Mouse (Mus musculus) liver, embryonic 16.5 days (tissue): Measurements from ENCODE around the gene Ccdc13. TPM values are rescaled to one million over a fixed set of nuclear protein-coding genes. Genes with fewer than 3 reads are reported as not detected.

Experiments
- ATAC-seq: fragments of 200-750 bp; cut with Nextera tagmentation; 2 replicates; pipeline ENCODE4 v1.8.0; 2017; ENCODE audit warnings: low read depth, mild to moderate bottlenecking, moderate number of reproducible peaks, moderate library complexity
- H3K27ac ChIP-seq: fragments of 300-500 bp; sonication (generic); 2 replicates; pipeline ENCODE4 v1.5.1; 2014; ENCODE audit warnings: mild to moderate bottlenecking, low read length
- H3K27me3 ChIP-seq: fragments of 300-500 bp; sonication (generic); 2 replicates; pipeline ENCODE4 v1.6.1; 2014; ENCODE audit warnings: low read depth, low read length, mixed read lengths; ENCODE audit not compliant: control insufficient read depth, insufficient read depth
- H3K36me3 ChIP-seq: fragments of 300-500 bp; sonication (generic); 2 replicates; pipeline ENCODE4 v1.6.1; 2014; ENCODE audit warnings: mild to moderate bottlenecking; ENCODE audit not compliant: control insufficient read depth, insufficient read depth
- H3K4me1 ChIP-seq: fragments of 300-500 bp; sonication (generic); 2 replicates; pipeline ENCODE4 v1.6.1; 2014; ENCODE audit warnings: low read depth, low read length, mixed read lengths; ENCODE audit not compliant: control insufficient read depth
- H3K4me2 ChIP-seq: fragments of 300-500 bp; sonication (generic); 2 replicates; pipeline ENCODE4 v1.6.1; 2014; ENCODE audit warnings: low read depth, low read length, mixed read lengths
- H3K4me3 ChIP-seq: fragments of 300-500 bp; sonication (generic); 2 replicates; pipeline ENCODE4 v1.5.1; 2014; ENCODE audit warnings: low read depth, mild to moderate bottlenecking, low read length
- H3K9ac ChIP-seq: fragments of 300-500 bp; sonication (generic); 2 replicates; pipeline ENCODE4 v1.6.1; 2014; ENCODE audit warnings: low read depth, low read length
- H3K9me3 ChIP-seq: fragments of 300-500 bp; sonication (generic); replicated peaks from 2 replicates; pipeline ENCODE4 v1.6.1; 2016; ENCODE audit warnings: low read length; ENCODE audit not compliant: control insufficient read depth
- WGBS: fragments of 180-500 bp; shearing (Covaris S2); extraction: QIAGEN DNeasy Blood & Tissue Kit; methylation state at CpG from one replicate; pipeline ENCODE4 v1.1.7; 2014; ENCODE audit not compliant: insufficient replicate concordance; 5-methylcytosine and 5-hydroxymethylcytosine counted together
- polyA plus RNA-seq: library from polyadenylated mRNA; unstranded; fragments of >200 nt; fragmentation: Nextera tagmentation; extraction: Ambion mirVana; gene quantifications from 2 replicates; pipeline ENCODE4 v1.2.1, GENCODE M21; 2015

Ccdc13 gene
- polyA plus RNA-seq, 1 experiment from 2014 or later, result not detected

DNA sequence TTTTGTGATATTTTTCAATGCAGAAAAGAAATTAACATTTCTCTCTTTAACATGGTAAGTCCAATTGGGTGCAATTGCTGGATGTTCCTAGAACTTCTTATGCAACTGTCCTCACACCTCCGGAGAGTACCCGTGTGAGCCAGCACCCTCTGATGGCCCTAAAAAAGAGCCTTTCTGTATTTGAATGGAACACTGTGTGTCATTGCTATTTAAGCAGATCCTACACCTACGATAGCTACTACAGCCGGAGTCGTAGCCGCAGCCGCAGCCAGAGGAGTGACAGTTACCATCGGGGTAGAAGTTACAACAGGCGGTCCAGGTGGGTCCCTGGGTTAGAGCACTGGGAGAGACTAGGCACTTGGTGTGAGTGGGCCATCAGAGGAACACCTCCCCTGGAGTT is 86.5 kb downstream of the Ccdc13 start:
- Histone ChIP-seq H3K4me1 (no peaks in the 10 kb centered on the region), H3K27me3 (no peaks in the 10 kb centered on the region)

More for the DNA sequence above, 86.5 kb downstream of the Ccdc13 start:
- Histone ChIP-seq H3K27ac (no peak overlapping the region), H3K4me3 (no peak overlapping the region), H3K9ac (no peak overlapping the region), H3K36me3 (peaks cover 59% of the 10 kb centered on the region), H3K4me2 (no peak overlapping the region), H3K9me3 (no peaks in the 10 kb centered on the region)
- ATAC-seq, result no peak
- 91% methylated on average over 9 of the region's 9 CpGs for WGBS

Other genes starting within 250 kb of the Ccdc13 start
- gene Lyzl4, start 197.4 kb downstream of the Ccdc13 start, polyA plus RNA-seq, result 0.09 and 0.18 TPM in 2 replicates
- gene Vipr1, start 196.7 kb downstream of the Ccdc13 start, polyA plus RNA-seq, result 0.35 and 0.58 TPM in 2 replicates
- 2.8 and 3.0 TPM in 2 replicates for gene Sec22c, start 134.0 kb downstream of the Ccdc13 start, polyA plus RNA-seq
- 54.9 and 55.5 TPM in 2 replicates for gene Ss18l2, start 129.1 kb downstream of the Ccdc13 start, polyA plus RNA-seq
- gene Nktr, start 120.3 kb downstream of the Ccdc13 start, polyA plus RNA-seq, result 24.9 and 25.2 TPM in 2 replicates
- 0.50 and 0.89 TPM in 2 replicates for gene Zfp651, start 80.1 kb downstream of the Ccdc13 start, polyA plus RNA-seq
- 0.53 and 1.5 TPM in 2 replicates for gene Klhl40, start 61.9 kb downstream of the Ccdc13 start, polyA plus RNA-seq
- gene Hhatl, start 47.0 kb downstream of the Ccdc13 start, polyA plus RNA-seq, result 0.07 and 0.31 TPM in 2 replicates
- gene Higd1a, start 18.9 kb upstream of the Ccdc13 start, polyA plus RNA-seq, result 114 and 136 TPM in 2 replicates
- 0.43 and 0.72 TPM in 2 replicates for gene Ackr2, start 58.9 kb upstream of the Ccdc13 start, polyA plus RNA-seq
- 13.0 and 19.0 TPM in 2 replicates for gene Cyp8b1, start 76.8 kb upstream of the Ccdc13 start, polyA plus RNA-seq
- 0.40 and 0.76 TPM in 2 replicates for gene Fam198a, start 111.5 kb upstream of the Ccdc13 start, polyA plus RNA-seq
- gene Pomgnt2, start 157.6 kb upstream of the Ccdc13 start, polyA plus RNA-seq, result 2.9 and 3.2 TPM in 2 replicates